Mouse (Mus musculus) G1E (cell line): ENCODE data around the gene Cd4.

Experiments
- CTCF ChIP-seq: IDR thresholded peaks from 2 replicates; pipeline ENCODE4 v1.5.1; 2012; ENCODE audit warnings: low read depth, low read length, inconsistent platforms, mixed read lengths
- GATA1 ChIP-seq: IDR thresholded peaks from 2 replicates; pipeline ENCODE4 v1.6.1; 2012; ENCODE audit warnings: borderline replicate concordance, low read length, inconsistent platforms, mixed read lengths
- TAL1 ChIP-seq: conservative IDR thresholded peaks from 2 replicates; pipeline ENCODE4 v1.6.1; 2012; ENCODE audit warnings: low read depth, low read length, inconsistent platforms, mixed read lengths

- TF ChIP-seq TAL1, result no peak
- TF ChIP-seq CTCF, result no peak
- TF ChIP-seq GATA1, result no peak
Measured at GRCm38 (mm10) chr6:124915942-124916694, 28.1 kb upstream of the Cd4 start.
